Mouse (Mus musculus): ENCODE measurements around the gene Slfn8.

- no peak for TF ChIP-seq POLR2A (IDR thresholded peaks at IDR 0.05; ENCODE audit: insufficient read depth, low read length)
- no peak for TF ChIP-seq EP300 (IDR thresholded peaks at IDR 0.05; ENCODE audit: insufficient read depth, low read depth, low read length)
- TF ChIP-seq CTCF (IDR thresholded peaks at IDR 0.05; ENCODE audit: low read depth, low read length): no peak
These were observed 18.5 kb upstream of the Slfn8 start for GRCm38 (mm10) chr11:83039156-83039555.
